Mouse (Mus musculus) stomach, postnatal 0 days (tissue): Measurements from ENCODE around the gene AL732309.1. TPM values are rescaled to one million over a fixed set of nuclear protein-coding genes. Genes with fewer than 3 reads are reported as not detected.
A peak's percentile ranks its signal among the peaks of the same experiment; 100 is the strongest.

Source experiments
- ATAC-seq: fragments of 200-750 bp; cut with Nextera tagmentation; 2 replicates; pipeline ENCODE4 v1.8.0; 2017; ENCODE audit not compliant: low FRiP score, low TSS enrichment
- DNase-seq: peaks from one replicate; pipeline ENCODE4 v3.0.0-alpha.2; 2016; ENCODE audit warnings: low spot score
- H3K27ac ChIP-seq: fragments of 300-500 bp; sonication (generic); replicated peaks from 2 replicates; pipeline ENCODE4 v1.5.1; 2014; ENCODE audit warnings: mild to moderate bottlenecking, control low read depth
- H3K27me3 ChIP-seq: fragments of 300-500 bp; sonication (generic); 2 replicates; pipeline ENCODE4 v1.6.1; 2014; ENCODE audit warnings: low read length; ENCODE audit not compliant: control insufficient read depth, insufficient read depth
- H3K36me3 ChIP-seq: fragments of 300-500 bp; sonication (generic); 2 replicates; pipeline ENCODE4 v1.6.1; 2014; ENCODE audit warnings: low read length, mixed read lengths; ENCODE audit not compliant: control insufficient read depth, insufficient read depth
- H3K4me1 ChIP-seq: fragments of 300-500 bp; sonication (generic); replicated peaks from 2 replicates; pipeline ENCODE4 v1.6.1; 2014; ENCODE audit warnings: antibody characterized with exemption; ENCODE audit not compliant: control insufficient read depth, insufficient read depth
- H3K4me2 ChIP-seq: fragments of 300-500 bp; sonication (generic); replicated peaks from 2 replicates; pipeline ENCODE4 v1.6.1; 2014; ENCODE audit warnings: low read depth, mild to moderate bottlenecking, control low read depth, moderate library complexity
- H3K4me3 ChIP-seq: fragments of 300-500 bp; sonication (generic); 2 replicates; pipeline ENCODE4 v1.5.1; 2014; ENCODE audit warnings: low read depth, low read length, control low read depth
- H3K9ac ChIP-seq: fragments of 300-500 bp; sonication (generic); 2 replicates; pipeline ENCODE4 v1.6.1; 2014; ENCODE audit warnings: mild to moderate bottlenecking, low read length, control low read depth, mixed read lengths
- H3K9me3 ChIP-seq: fragments of 300-500 bp; sonication (generic); 2 replicates; pipeline ENCODE4 v1.6.1; 2016; ENCODE audit warnings: low read length; ENCODE audit not compliant: control insufficient read depth
- CTCF ChIP-seq: IDR thresholded peaks from 2 replicates; pipeline ENCODE4 v1.5.1; 2016; ENCODE audit warnings: antibody characterized with exemption, low read depth, mild to moderate bottlenecking, moderate library complexity
- EP300 ChIP-seq: optimal IDR thresholded peaks from 2 replicates; pipeline ENCODE3; 2016; ENCODE audit warnings: antibody characterized with exemption
- WGBS: fragments of 180-500 bp; shearing (Covaris S2); extraction: QIAGEN DNeasy Blood & Tissue Kit; methylation state at CpG from one replicate; pipeline ENCODE4 v1.1.7; 2014; 5-methylcytosine and 5-hydroxymethylcytosine counted together
- polyA plus RNA-seq: library from polyadenylated mRNA; unstranded; fragments of >200 nt; fragmentation: Nextera tagmentation; extraction: Ambion mirVana; gene quantifications from 2 replicates; pipeline ENCODE4 v1.2.1, GENCODE M21; 2015

Gene AL732309.1
- polyA plus RNA-seq, 1 experiment from 2014 or later, result 12.8 TPM

- Histone ChIP-seq H3K4me3 (peak within 1 kb of the TSS; percentile 83), H3K4me1 (0 out of 2 replicates have a peak, but pooled peaks cover 2% of the 10 kb centered on the region), H3K9me3 (no peaks in the 10 kb centered on the region), H3K27me3 (no peaks in the 10 kb centered on the region), H3K9ac (peak within 1 kb of the TSS; percentile 96), H3K36me3 (peaks cover 5% of the 10 kb centered on the region), H3K4me2 (peak within 1 kb of the TSS; percentile 95), H3K27ac (peak within 1 kb of the TSS; percentile 92)
- peak; percentile 92 for DNase-seq
- ATAC-seq, result peak; percentile 91
- TF ChIP-seq EP300 (no peak), CTCF (peak; percentile 27; the same call in 1 of the 2 replicates)
- WGBS, result under 1% methylated on average over 44 of the region's 44 CpGs
Observed at GRCm38 (mm10) chr2:25211121-25211670, 35.5 kb downstream of the AL732309.1 start, which contains the start of gene Nelfb. Nelfb (minus strand) TSS chr2:25211489.

- Histone ChIP-seq H3K9me3 (no peaks in the 10 kb centered on the region), H3K27me3 (no peaks in the 10 kb centered on the region), H3K9ac (peak overlapping the region; percentile 96), H3K27ac (peak overlapping the region; percentile 92), H3K4me2 (peak overlapping the region; percentile 95), H3K4me1 (0 out of 2 replicates have a peak, but pooled peaks cover 2% of the 10 kb centered on the region), H3K4me3 (peak overlapping the region; percentile 83), H3K36me3 (peaks cover 7% of the 10 kb centered on the region)
- WGBS, result under 1% methylated on average over 24 of the region's 24 CpGs
- peak; percentile 21 for DNase-seq
- no peak for ATAC-seq
- no peak for TF ChIP-seq CTCF
- TF ChIP-seq EP300, result no peak
Observed at GRCm38 (mm10) chr2:25210686-25211085, 36.0 kb downstream of the AL732309.1 start.

GRCm38 (mm10) chr2:25207593-25207992 lies 39.1 kb downstream of the AL732309.1 start:
- no peak for TF ChIP-seq EP300
- no peak for TF ChIP-seq CTCF
- no peak overlapping the region for H3K9ac ChIP-seq
- no peak overlapping the region for H3K4me2 ChIP-seq
- H3K4me1 ChIP-seq, result 0 out of 2 replicates have a peak, but pooled peaks cover 2% of the 10 kb centered on the region
- H3K27ac ChIP-seq, result no peak overlapping the region
- peaks cover 32% of the 10 kb centered on the region for H3K36me3 ChIP-seq
- H3K9me3 ChIP-seq, result no peaks in the 10 kb centered on the region
- H3K4me3 ChIP-seq, result no peak overlapping the region
- DNase-seq, result no peak
- ATAC-seq, result no peak
- WGBS, result 80% methylated on average over 1 of the region's 1 CpGs
- no peaks in the 10 kb centered on the region for H3K27me3 ChIP-seq

- Histone ChIP-seq H3K4me2 (no peak overlapping the region), H3K9me3 (no peaks in the 10 kb centered on the region), H3K4me3 (no peak overlapping the region), H3K4me1 (no peaks in the 10 kb centered on the region), H3K27me3 (no peaks in the 10 kb centered on the region), H3K27ac (no peak overlapping the region), H3K9ac (no peak overlapping the region), H3K36me3 (peaks cover 44% of the 10 kb centered on the region)
- 65% methylated on average over 4 of the region's 4 CpGs for WGBS
- DNase-seq (no peak), ATAC-seq (no peak)
- TF ChIP-seq EP300 (no peak), CTCF (peak; percentile 49)
Observed at GRCm38 (mm10) chr2:25203631-25204214, 42.9 kb downstream of the AL732309.1 start.

- WGBS, result 93% methylated on average over 2 of the region's 2 CpGs
- no peak for DNase-seq
- ATAC-seq, result no peak
Observed at GRCm38 (mm10) chr2:25200631-25201030, 46.0 kb downstream of the AL732309.1 start.

GRCm38 (mm10) chr2:25197946-25198345 lies 48.7 kb downstream of the AL732309.1 start:
- H3K27me3 ChIP-seq, result no peaks in the 10 kb centered on the region
- DNase-seq, result no peak
- no peak overlapping the region for H3K9ac ChIP-seq
- ATAC-seq, result no peak
- peaks cover 16% of the 10 kb centered on the region; the same call in 1 of the 2 replicates for H3K36me3 ChIP-seq
- peaks cover 4% of the 10 kb centered on the region; the same call in 1 of the 2 replicates for H3K4me1 ChIP-seq
- peak overlapping the region; percentile 93 for H3K27ac ChIP-seq
- H3K4me3 ChIP-seq, result no peak overlapping the region
- H3K9me3 ChIP-seq, result no peaks in the 10 kb centered on the region
- no peak for TF ChIP-seq EP300
- no peak for TF ChIP-seq CTCF
- H3K4me2 ChIP-seq, result no peak overlapping the region

More at GRCm38 (mm10) chr2:25200631-25201030, 46.0 kb downstream of the AL732309.1 start:
- Histone ChIP-seq H3K4me3 (no peak overlapping the region), H3K27me3 (no peaks in the 10 kb centered on the region), H3K4me2 (no peak overlapping the region), H3K36me3 (peaks cover 36% of the 10 kb centered on the region), H3K9ac (no peak overlapping the region), H3K27ac (no peak overlapping the region), H3K9me3 (no peaks in the 10 kb centered on the region), H3K4me1 (no peaks in the 10 kb centered on the region; the same call in 1 of the 2 replicates)
- TF ChIP-seq EP300 (no peak), CTCF (no peak)
